Mouse (Mus musculus) liver, embryonic 14.5 days (tissue): Measurements from ENCODE around the gene Aqp1. TPM values are rescaled to one million over a fixed set of nuclear protein-coding genes. Genes with fewer than 3 reads are reported as not detected.

Source experiments
- ATAC-seq: fragments of 200-750 bp; cut with Nextera tagmentation; 2 replicates; pipeline ENCODE4 v1.8.0; 2017; ENCODE audit warnings: moderate number of reproducible peaks, mild to moderate bottlenecking, moderate library complexity; ENCODE audit not compliant: insufficient read depth
- DNase-seq, 3 experiments: peaks; one replicate each; pipeline ENCODE4 v3.0.0-alpha.2; 2012 to 2013; ENCODE audit warnings: low read depth in 3 of 3, low spot score in 3 of 3
- H3K27ac ChIP-seq: fragments of 300-500 bp; sonication (generic); 2 replicates; pipeline ENCODE4 v1.5.1; 2014; ENCODE audit warnings: moderate library complexity, mild to moderate bottlenecking, control low read depth, inconsistent platforms
- H3K27me3 ChIP-seq: fragments of 300-500 bp; sonication (generic); 2 replicates; pipeline ENCODE4 v1.6.1; 2014; ENCODE audit warnings: mild to moderate bottlenecking, low read length, moderate library complexity; ENCODE audit not compliant: control insufficient read depth, insufficient read depth
- H3K36me3 ChIP-seq: fragments of 300-500 bp; sonication (generic); replicated peaks from 2 replicates; pipeline ENCODE4 v1.6.1; 2014; ENCODE audit warnings: low read depth; ENCODE audit not compliant: control insufficient read depth, insufficient read depth
- H3K4me1 ChIP-seq, 2 experiments: fragments of 200-500 bp in 1 of 2; fragments of 300-500 bp in 1 of 2; sonication (generic) in 1 of 2; replicated peaks; 2 replicates each; pipeline ENCODE4 v1.6.1; 2012 to 2014; ENCODE audit warnings: antibody characterized with exemption in 1 of 2, inconsistent platforms in 1 of 2, low read length in 1 of 2; ENCODE audit not compliant: control insufficient read depth in 2 of 2, insufficient read depth in 2 of 2
- H3K4me2 ChIP-seq: fragments of 300-500 bp; sonication (generic); 2 replicates; pipeline ENCODE4 v1.6.1; 2014; ENCODE audit warnings: low read depth, mild to moderate bottlenecking, control low read depth, moderate library complexity
- H3K4me3 ChIP-seq, 2 experiments: fragments of 200-500 bp in 1 of 2; fragments of 300-500 bp in 1 of 2; sonication (generic) in 1 of 2; 2 replicates each; pipeline ENCODE4 v1.5.1; 2012 to 2014; ENCODE audit warnings: low read depth in 2 of 2, low read length in 2 of 2, mild to moderate bottlenecking in 2 of 2, control low read depth in 1 of 2, inconsistent platforms in 1 of 2, moderate library complexity in 1 of 2; ENCODE audit not compliant: insufficient read depth in 1 of 2
- H3K9ac ChIP-seq: fragments of 300-500 bp; sonication (generic); replicated peaks from 2 replicates; pipeline ENCODE4 v1.6.1; 2014; ENCODE audit warnings: mild to moderate bottlenecking, control low read depth, moderate library complexity
- H3K9me3 ChIP-seq: fragments of 300-500 bp; sonication (generic); 2 replicates; pipeline ENCODE4 v1.6.1; 2016; ENCODE audit warnings: low read length, mixed read lengths; ENCODE audit not compliant: control insufficient read depth
- CTCF ChIP-seq: IDR thresholded peaks from 2 replicates; pipeline ENCODE4 v1.5.1; 2016; ENCODE audit warnings: antibody characterized with exemption, low read depth, control low read depth
- EP300 ChIP-seq: IDR thresholded peaks from 2 replicates; pipeline ENCODE4 v1.6.1; 2016; ENCODE audit warnings: antibody characterized with exemption, low read depth
- WGBS: fragments of 180-500 bp; shearing (Covaris S2); extraction: QIAGEN DNeasy Blood & Tissue Kit; methylation state at CpG from one replicate; pipeline ENCODE4 v1.1.7; 2014; ENCODE audit not compliant: insufficient replicate concordance; 5-methylcytosine and 5-hydroxymethylcytosine counted together
- polyA plus RNA-seq, 2 experiments: library from polyadenylated mRNA; depleted of rRNA in 1 of 2; stranded (reverse) in 1 of 2; unstranded in 1 of 2; fragments of >200 nt; fragmentation: Nextera tagmentation in 1 of 2; extraction: Ambion mirVana in 1 of 2; gene quantifications; 2 replicates each; pipeline versions ENCODE4 v1.2.1 to v1.2.3; 2012 to 2014

Aqp1 gene
- polyA plus RNA-seq, 2 experiments: 13.2 to 58.3 TPM

- WGBS: 43% methylated on average over 6 of the region's 6 CpGs
- DNase-seq: no peak
- no peaks in the 10 kb centered on the region for H3K36me3 ChIP-seq
- H3K9me3 ChIP-seq: no peaks in the 10 kb centered on the region
- H3K4me3 ChIP-seq: peak overlapping the region; percentile 46 to 50
- H3K4me1 ChIP-seq: peaks cover 65 to 78% of the 10 kb centered on the region in 2 experiments
- peak overlapping the region; percentile 77 for H3K27ac ChIP-seq
- no peak for ATAC-seq
- TF ChIP-seq EP300: no peak
- no peak for TF ChIP-seq CTCF
- H3K27me3 ChIP-seq: no peaks in the 10 kb centered on the region
- H3K4me2 ChIP-seq: peak overlapping the region; percentile 68
- H3K9ac ChIP-seq: peak overlapping the region; percentile 76
Observed at GRCm38 (mm10) chr6:55338077-55338476, 1.8 kb downstream of the Aqp1 start.

- H3K4me2 ChIP-seq: peak overlapping the region; percentile 68
- H3K4me3 ChIP-seq: peak overlapping the region; percentile 46 to 50
- 17% methylated on average over 9 of the region's 9 CpGs for WGBS
Observed at GRCm38 (mm10) chr6:55338934-55339825, 2.9 kb downstream of the Aqp1 start.

GRCm38 (mm10) chr6:55341688-55342087 lies 5.5 kb downstream of the Aqp1 start:
- H3K27me3 ChIP-seq: no peaks in the 10 kb centered on the region
- H3K9me3 ChIP-seq: no peaks in the 10 kb centered on the region
- TF ChIP-seq CTCF (no peak), EP300 (no peak)
- 32% methylated on average over 5 of the region's 5 CpGs for WGBS
- peak overlapping the region; percentile 44 for H3K9ac ChIP-seq
- peaks cover 56 to 64% of the 10 kb centered on the region in 2 experiments for H3K4me1 ChIP-seq
- peaks cover 5% of the 10 kb centered on the region; the same call in 1 of the 2 replicates for H3K36me3 ChIP-seq
- ATAC-seq (no peak), DNase-seq (no peak)
- peak overlapping the region in 1 of 2 experiments; percentile 28; a peak in 2 of 4 replicates for H3K4me3 ChIP-seq
- peak overlapping the region; percentile 77 for H3K27ac ChIP-seq
- peak overlapping the region; percentile 68 for H3K4me2 ChIP-seq

More at GRCm38 (mm10) chr6:55338934-55339825, 2.9 kb downstream of the Aqp1 start:
- Histone ChIP-seq H3K36me3 (no peaks in the 10 kb centered on the region), H3K4me1 (peaks cover 66 to 80% of the 10 kb centered on the region in 2 experiments), H3K27me3 (no peaks in the 10 kb centered on the region), H3K9ac (peak overlapping the region; percentile 76), H3K9me3 (no peaks in the 10 kb centered on the region), H3K27ac (peak overlapping the region; percentile 77)
- ATAC-seq: peak; percentile 88
- TF ChIP-seq CTCF (no peak), EP300 (peak; percentile 97)
- peak; percentile 82 for DNase-seq

GRCm38 (mm10) chr6:55342328-55342727 lies 6.1 kb downstream of the Aqp1 start:
- Histone ChIP-seq H3K4me2 (peak overlapping the region; percentile 68), H3K36me3 (peaks cover 5% of the 10 kb centered on the region), H3K4me1 (peaks cover 58 to 60% of the 10 kb centered on the region in 2 experiments), H3K9ac (peak overlapping the region; percentile 49), H3K4me3 (peak overlapping the region; percentile 7 to 17; a peak in 3 of 4 replicates), H3K9me3 (no peaks in the 10 kb centered on the region), H3K27me3 (no peaks in the 10 kb centered on the region), H3K27ac (peak overlapping the region; percentile 54)
- 53% methylated on average over 9 of the region's 9 CpGs for WGBS
- TF ChIP-seq CTCF: peak; percentile 49
- TF ChIP-seq EP300: no peak
- DNase-seq (peak in 1 of 3 experiments; percentile 62), ATAC-seq (peak; percentile 62)

- Histone ChIP-seq H3K9ac (no peak overlapping the region), H3K27ac (no peak overlapping the region), H3K36me3 (peaks cover 5% of the 10 kb centered on the region), H3K9me3 (no peaks in the 10 kb centered on the region), H3K4me2 (no peak overlapping the region; the same call in 1 of the 2 replicates), H3K4me1 (peaks cover 59 to 60% of the 10 kb centered on the region in 2 experiments), H3K27me3 (no peaks in the 10 kb centered on the region), H3K4me3 (no peak overlapping the region)
- DNase-seq: no peak
- ATAC-seq: no peak
- TF ChIP-seq CTCF: no peak
- no peak for TF ChIP-seq EP300
- WGBS: 89% methylated on average over 10 of the region's 10 CpGs
Observed at GRCm38 (mm10) chr6:55343446-55343845, 7.2 kb downstream of the Aqp1 start.
